Mouse (Mus musculus) midbrain, embryonic 10.5 days (tissue): ENCODE measurements around the gene Top2a. TPM values are rescaled to one million over a fixed set of nuclear protein-coding genes. Genes with fewer than 3 reads are reported as not detected.

Experiments used
- DNase-seq: peaks from one replicate; pipeline ENCODE4 v3.0.0-alpha.2; 2017; ENCODE audit warnings: low spot score
- H3K27ac ChIP-seq: fragments of 300-500 bp; sonication (generic); replicated peaks from 2 replicates; pipeline ENCODE4 v1.5.1; 2016; ENCODE audit warnings: mild to moderate bottlenecking
- H3K27me3 ChIP-seq: fragments of 300-500 bp; sonication (generic); 2 replicates; pipeline ENCODE4 v1.6.1; 2016; ENCODE audit warnings: low read depth, mild to moderate bottlenecking; ENCODE audit not compliant: poor library complexity, severe bottlenecking
- H3K36me3 ChIP-seq: fragments of 300-500 bp; sonication (generic); 2 replicates; pipeline ENCODE4 v1.6.1; 2016; ENCODE audit warnings: mild to moderate bottlenecking, moderate library complexity
- H3K4me1 ChIP-seq: fragments of 300-500 bp; sonication (generic); 2 replicates; pipeline ENCODE4 v1.6.1; 2016
- H3K4me3 ChIP-seq: fragments of 300-500 bp; sonication (generic); 2 replicates; pipeline ENCODE4 v1.5.1; 2016; ENCODE audit warnings: mild to moderate bottlenecking, moderate library complexity
- H3K9me3 ChIP-seq: fragments of 300-500 bp; sonication (generic); replicated peaks from 2 replicates; pipeline ENCODE4 v1.6.1; 2016; ENCODE audit warnings: mild to moderate bottlenecking
- WGBS: fragments of 180-500 bp; shearing (Covaris S2); methylation state at CpG from one replicate; pipeline ENCODE4 v1.1.7; 2016; 5-methylcytosine and 5-hydroxymethylcytosine counted together
- polyA plus RNA-seq: library from polyadenylated mRNA; unstranded; fragments of >200 nt; fragmentation: Nextera tagmentation; extraction: Ambion mirVana; gene quantifications from 2 replicates; pipeline ENCODE4 v1.2.1, GENCODE M21; 2016

Top2a gene
- polyA plus RNA-seq: 357 and 364 TPM in 2 replicates

DNA sequence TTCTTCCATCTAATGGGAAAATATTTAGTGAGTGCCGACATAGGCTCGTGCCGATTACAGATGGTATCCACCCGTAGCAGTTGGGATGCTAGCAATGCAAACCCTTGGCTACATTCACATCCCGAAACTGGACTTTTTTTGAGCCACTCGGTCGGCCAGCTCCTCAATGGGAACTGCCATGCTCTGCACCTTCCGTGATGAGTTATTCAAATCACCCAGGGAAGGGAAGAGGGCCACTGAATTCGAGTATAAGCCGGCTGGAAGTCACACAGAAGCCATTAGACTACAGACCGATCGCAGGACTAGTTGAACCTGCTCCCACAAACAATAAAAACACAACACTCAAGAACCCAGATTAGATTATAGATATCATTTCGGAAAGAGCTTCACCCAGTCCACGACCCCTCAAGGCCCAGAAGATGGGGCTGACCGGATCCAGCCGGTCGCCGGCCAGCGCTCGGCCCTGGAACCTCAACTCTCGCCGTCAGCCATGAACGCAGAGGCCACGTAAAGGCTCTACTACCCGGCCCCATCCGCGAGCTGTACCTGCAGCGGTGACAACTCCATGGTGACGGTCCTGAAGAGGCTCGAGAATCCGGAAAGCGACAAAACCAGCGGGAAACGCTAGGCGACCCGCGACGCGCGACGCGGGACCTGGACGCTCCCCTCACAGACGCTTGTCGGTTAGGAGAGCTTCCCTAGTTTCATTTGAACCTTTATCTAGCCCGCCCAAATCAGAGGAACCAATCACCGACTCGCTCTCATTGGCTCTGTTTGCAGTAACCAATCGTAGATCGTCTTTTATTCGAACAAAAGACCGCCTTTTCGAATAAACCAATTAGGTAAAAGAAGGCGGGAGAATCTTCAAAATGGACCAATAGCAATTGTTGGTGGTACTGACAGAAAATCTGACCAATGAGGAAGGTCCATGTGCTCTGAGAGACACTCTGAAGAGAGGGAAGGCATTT is at the start of gene Top2a:
TSS of gene Top2a (minus strand) at position 690 of the 968 bp plus-strand sequence.
- Histone ChIP-seq H3K27me3 (no peaks in the 10 kb centered on the region), H3K27ac (peak within 1 kb of the TSS; percentile 98), H3K36me3 (peaks cover 38% of the 10 kb centered on the region), H3K9me3 (no peaks in the 10 kb centered on the region), H3K4me1 (peaks cover 38% of the 10 kb centered on the region), H3K4me3 (peak within 1 kb of the TSS; percentile 88)
- peak; percentile 94 for DNase-seq
- under 1% methylated on average over 54 of the region's 54 CpGs for WGBS

GRCm38 (mm10) chr11:99073781-99074180 is 49.8 kb upstream of the Top2a start:
- Histone ChIP-seq H3K27me3 (no peaks in the 10 kb centered on the region; the same call in 1 of the 2 replicates), H3K27ac (0 out of 2 replicates have a peak overlapping the region, but pooled peaks have one; percentile 33), H3K9me3 (no peaks in the 10 kb centered on the region), H3K4me1 (peaks cover 48% of the 10 kb centered on the region), H3K4me3 (no peak overlapping the region), H3K36me3 (no peaks in the 10 kb centered on the region)
- 61% methylated on average over 5 of the region's 5 CpGs for WGBS
- no peak for DNase-seq

- H3K9me3 ChIP-seq: no peaks in the 10 kb centered on the region
- 39% methylated on average over 6 of the region's 6 CpGs for WGBS
- DNase-seq: peak; percentile 53
- peaks cover 43% of the 10 kb centered on the region for H3K4me1 ChIP-seq
- H3K4me3 ChIP-seq: no peak overlapping the region
- H3K27me3 ChIP-seq: no peaks in the 10 kb centered on the region; the same call in 1 of the 2 replicates
- no peaks in the 10 kb centered on the region for H3K36me3 ChIP-seq
- peak overlapping the region; percentile 50 for H3K27ac ChIP-seq
Observed at GRCm38 (mm10) chr11:99071866-99072265, 47.9 kb upstream of the Top2a start.

DNA sequence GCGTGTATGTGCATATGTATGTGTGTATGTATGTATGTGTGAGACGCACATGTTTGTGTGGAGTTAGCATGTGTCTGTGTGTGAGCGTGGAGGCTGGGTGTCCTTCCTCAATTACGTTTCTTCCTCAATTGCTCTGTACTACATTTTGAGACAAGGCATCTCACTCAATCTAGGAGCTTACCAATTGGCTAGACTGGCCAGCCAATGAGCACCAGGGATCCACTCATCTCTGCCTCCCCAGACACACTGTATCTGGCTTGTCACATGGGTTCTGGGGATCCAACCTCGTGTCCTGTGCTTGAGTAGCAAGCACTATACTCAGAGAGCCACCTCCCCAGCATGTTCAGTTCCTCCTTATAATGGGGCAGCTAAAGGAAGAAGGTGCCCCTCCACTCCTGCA is 44.5 kb upstream of the Top2a start:
- no peaks in the 10 kb centered on the region for H3K9me3 ChIP-seq
- H3K4me1 ChIP-seq: peaks cover 40% of the 10 kb centered on the region
- no peak overlapping the region; the same call in 1 of the 2 replicates for H3K27ac ChIP-seq
- no peaks in the 10 kb centered on the region; the same call in 1 of the 2 replicates for H3K27me3 ChIP-seq
- 82% methylated on average over 5 of the region's 5 CpGs for WGBS
- no peak for DNase-seq
- no peaks in the 10 kb centered on the region for H3K36me3 ChIP-seq
- H3K4me3 ChIP-seq: no peak overlapping the region

DNA sequence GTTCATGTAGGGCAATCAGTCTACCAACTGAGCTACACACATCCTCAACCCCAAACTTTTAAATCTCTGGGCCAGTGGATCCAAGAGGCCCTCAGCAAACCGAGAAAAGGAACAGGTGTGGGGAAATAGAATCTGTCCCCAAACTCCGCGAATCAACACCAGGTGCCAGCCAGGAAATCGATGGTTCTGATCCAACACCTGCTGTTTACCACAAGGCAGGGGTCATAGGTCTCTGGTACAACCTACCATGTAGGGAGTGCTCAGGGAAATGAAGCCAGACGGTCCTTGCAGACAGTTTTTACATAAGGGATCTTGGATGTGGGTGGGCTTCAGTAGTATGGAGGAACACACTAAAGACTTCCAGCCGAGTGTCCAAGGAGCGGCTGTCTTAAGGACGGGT is 43.6 kb upstream of the Top2a start:
- 90% methylated on average over 8 of the region's 8 CpGs for WGBS
- Histone ChIP-seq H3K27me3 (no peaks in the 10 kb centered on the region; the same call in 1 of the 2 replicates), H3K9me3 (no peaks in the 10 kb centered on the region), H3K27ac (no peak overlapping the region), H3K4me3 (no peak overlapping the region), H3K4me1 (peaks cover 41% of the 10 kb centered on the region), H3K36me3 (no peaks in the 10 kb centered on the region)
- DNase-seq: no peak

- H3K4me3 ChIP-seq: no peak overlapping the region
- H3K4me1 ChIP-seq: peaks cover 25% of the 10 kb centered on the region
- WGBS: 29% methylated on average over 2 of the region's 2 CpGs
- H3K36me3 ChIP-seq: no peaks in the 10 kb centered on the region
- H3K27ac ChIP-seq: peak overlapping the region; percentile 57
- H3K27me3 ChIP-seq: no peaks in the 10 kb centered on the region; the same call in 1 of the 2 replicates
- no peaks in the 10 kb centered on the region for H3K9me3 ChIP-seq
- peak; percentile 77 for DNase-seq
Observed at GRCm38 (mm10) chr11:99065979-99066378, 42.0 kb upstream of the Top2a start.

DNA sequence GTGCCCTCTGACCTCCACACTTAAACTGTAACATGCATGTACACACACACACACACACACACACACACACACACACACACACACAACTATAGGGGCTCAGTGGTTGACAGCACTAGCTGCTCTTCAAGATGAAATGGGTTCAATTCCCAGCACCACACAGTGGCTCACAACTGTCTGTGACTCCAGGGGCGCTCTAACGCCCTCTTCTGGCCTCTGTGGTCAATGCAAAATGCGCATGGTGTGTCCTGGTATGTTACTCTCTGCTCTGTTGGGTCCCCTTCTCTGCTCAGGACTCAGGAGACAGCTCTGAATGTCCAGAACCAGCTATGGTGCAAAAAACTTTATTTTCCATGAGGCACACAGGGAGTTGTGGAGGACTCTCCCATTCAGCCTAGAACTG is 41.4 kb upstream of the Top2a start:
- H3K9me3 ChIP-seq: no peaks in the 10 kb centered on the region
- peaks cover 25% of the 10 kb centered on the region for H3K4me1 ChIP-seq
- H3K4me3 ChIP-seq: no peak overlapping the region
- H3K36me3 ChIP-seq: no peaks in the 10 kb centered on the region
- H3K27ac ChIP-seq: peak overlapping the region; percentile 57
- no peaks in the 10 kb centered on the region; the same call in 1 of the 2 replicates for H3K27me3 ChIP-seq
- DNase-seq: no peak
- 76% methylated on average over 3 of the region's 3 CpGs for WGBS

- Histone ChIP-seq H3K36me3 (no peaks in the 10 kb centered on the region), H3K4me3 (no peak overlapping the region), H3K9me3 (peaks cover 4% of the 10 kb centered on the region; the same call in 1 of the 2 replicates), H3K27me3 (0 out of 2 replicates have a peak, but pooled peaks cover 6% of the 10 kb centered on the region), H3K4me1 (peaks cover 21% of the 10 kb centered on the region), H3K27ac (peak overlapping the region; percentile 11; the same call in 1 of the 2 replicates)
- no peak for DNase-seq
- 42% methylated on average over 8 of the region's 8 CpGs for WGBS
Observed at GRCm38 (mm10) chr11:99063406-99064131, 39.6 kb upstream of the Top2a start.

GRCm38 (mm10) chr11:99062661-99063060 is 38.7 kb upstream of the Top2a start:
- peaks cover 21% of the 10 kb centered on the region for H3K4me1 ChIP-seq
- no peaks in the 10 kb centered on the region for H3K36me3 ChIP-seq
- 83% methylated on average over 7 of the region's 7 CpGs for WGBS

GRCm38 (mm10) chr11:99060435-99060834 is 36.4 kb upstream of the Top2a start:
- Histone ChIP-seq H3K4me3 (no peak overlapping the region), H3K9me3 (peaks cover 4% of the 10 kb centered on the region; the same call in 1 of the 2 replicates), H3K4me1 (peaks cover 25% of the 10 kb centered on the region), H3K36me3 (no peaks in the 10 kb centered on the region), H3K27me3 (0 out of 2 replicates have a peak, but pooled peaks cover 6% of the 10 kb centered on the region), H3K27ac (0 out of 2 replicates have a peak overlapping the region, but pooled peaks have one; percentile 1)
- DNase-seq: no peak
- WGBS: 89% methylated on average over 3 of the region's 3 CpGs

More at GRCm38 (mm10) chr11:99062661-99063060, 38.7 kb upstream of the Top2a start:
- Histone ChIP-seq H3K27me3 (0 out of 2 replicates have a peak, but pooled peaks cover 6% of the 10 kb centered on the region), H3K9me3 (peaks cover 4% of the 10 kb centered on the region; the same call in 1 of the 2 replicates), H3K4me3 (no peak overlapping the region), H3K27ac (no peak overlapping the region)
- no peak for DNase-seq

DNA sequence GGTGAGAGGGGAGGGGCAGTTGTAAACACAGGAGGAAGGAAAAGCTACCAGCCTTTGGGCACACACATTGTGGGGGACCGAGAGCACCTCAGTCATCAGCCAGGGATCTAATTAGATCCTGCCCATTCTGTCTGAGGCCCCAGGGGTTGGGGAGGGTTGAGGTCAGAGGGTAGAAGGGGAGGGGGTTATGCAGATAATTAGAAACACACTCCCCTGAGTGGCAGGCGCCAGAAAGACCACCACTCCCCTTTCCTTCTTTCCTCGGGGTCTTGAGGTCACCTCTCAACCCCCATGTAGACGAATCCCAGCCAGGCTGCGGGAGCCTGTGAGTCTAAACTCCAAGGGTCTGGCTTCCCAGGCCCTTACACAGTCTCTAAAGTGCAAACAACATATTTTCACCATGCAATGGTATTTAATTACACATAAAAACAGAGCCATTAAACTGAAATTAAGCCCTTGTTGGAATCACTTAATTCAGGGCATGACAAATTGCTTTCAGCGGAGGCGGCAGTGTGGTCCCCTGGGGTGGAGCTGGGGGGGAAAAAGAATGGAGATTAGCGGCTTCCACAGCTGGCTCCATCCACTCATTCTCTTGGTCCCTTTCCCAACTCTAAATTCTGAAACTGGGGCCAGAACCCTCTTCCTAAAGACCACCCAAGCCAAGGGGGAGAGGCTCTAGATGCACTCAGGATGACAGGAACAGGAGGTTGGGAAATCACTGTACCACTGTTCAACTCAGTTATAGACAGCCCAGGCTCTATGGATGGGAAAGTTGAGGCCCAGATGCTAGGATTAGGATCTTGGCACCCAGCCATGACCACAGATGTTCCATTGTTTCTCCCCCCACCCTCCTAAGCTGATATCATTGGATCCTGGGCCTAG is 31.8 kb upstream of the Top2a start:
- Histone ChIP-seq H3K27me3 (0 out of 2 replicates have a peak, but pooled peaks cover 6% of the 10 kb centered on the region), H3K4me3 (0 out of 2 replicates have a peak overlapping the region, but pooled peaks have one; percentile 0), H3K27ac (peak overlapping the region; percentile 50), H3K4me1 (peaks cover 25% of the 10 kb centered on the region), H3K36me3 (peaks cover 19% of the 10 kb centered on the region), H3K9me3 (peaks cover 4% of the 10 kb centered on the region; the same call in 1 of the 2 replicates)
- 10% methylated on average over 8 of the region's 8 CpGs for WGBS
- DNase-seq: peak; percentile 54
